Mouse (Mus musculus) heart, embryonic 12.5 days (tissue): ENCODE data around the gene Dlec1. TPM values are rescaled to one million over a fixed set of nuclear protein-coding genes. Genes with fewer than 3 reads are reported as not detected.

Experiments used
- ATAC-seq: fragments of 200-750 bp; cut with Nextera tagmentation; 2 replicates; pipeline ENCODE4 v1.8.0; 2017; ENCODE audit warnings: moderate TSS enrichment, moderate library complexity; ENCODE audit not compliant: insufficient number of reproducible peaks, low FRiP score
- H3K27ac ChIP-seq: fragments of 300-500 bp; sonication (generic); 2 replicates; pipeline ENCODE4 v1.5.1; 2016; ENCODE audit warnings: mild to moderate bottlenecking, moderate library complexity; ENCODE audit not compliant: poor library complexity, severe bottlenecking
- H3K27me3 ChIP-seq: fragments of 300-500 bp; sonication (generic); replicated peaks from 2 replicates; pipeline ENCODE4 v1.6.1; 2016; ENCODE audit warnings: mild to moderate bottlenecking, moderate library complexity
- H3K36me3 ChIP-seq: fragments of 300-500 bp; sonication (generic); 2 replicates; pipeline ENCODE4 v1.6.1; 2016; ENCODE audit warnings: mild to moderate bottlenecking, moderate library complexity
- H3K4me1 ChIP-seq: fragments of 300-500 bp; sonication (generic); replicated peaks from 2 replicates; pipeline ENCODE4 v1.6.1; 2016; ENCODE audit warnings: mild to moderate bottlenecking
- H3K4me2 ChIP-seq: fragments of 300-500 bp; sonication (generic); 2 replicates; pipeline ENCODE4 v1.6.1; 2016; ENCODE audit warnings: mild to moderate bottlenecking, moderate library complexity
- H3K4me3 ChIP-seq: fragments of 300-500 bp; sonication (generic); 2 replicates; pipeline ENCODE4 v1.5.1; 2016; ENCODE audit warnings: mild to moderate bottlenecking
- H3K9ac ChIP-seq: fragments of 300-500 bp; sonication (generic); 2 replicates; pipeline ENCODE4 v1.6.1; 2016; ENCODE audit warnings: mild to moderate bottlenecking, moderate library complexity
- H3K9me3 ChIP-seq: fragments of 300-500 bp; sonication (generic); replicated peaks from 2 replicates; pipeline ENCODE4 v1.6.1; 2016; ENCODE audit warnings: mild to moderate bottlenecking, moderate library complexity
- WGBS: fragments of 180-500 bp; shearing (Covaris S2); methylation state at CpG from one replicate; pipeline ENCODE4 v1.1.7; 2016; 5-methylcytosine and 5-hydroxymethylcytosine counted together
- polyA plus RNA-seq: library from polyadenylated mRNA; unstranded; fragments of >200 nt; fragmentation: Nextera tagmentation; extraction: Ambion mirVana; gene quantifications from 2 replicates; pipeline ENCODE4 v1.2.1, GENCODE M21; 2016

Gene Dlec1
- polyA plus RNA-seq, 1 experiment from 2014 or later = 0.49 TPM

GRCm38 (mm10) chr9:119110640-119111039 is 8.4 kb downstream of the Dlec1 start:
- H3K9ac ChIP-seq = no peak overlapping the region
- H3K4me1 ChIP-seq = 0 out of 2 replicates have a peak, but pooled peaks cover 2% of the 10 kb centered on the region
- no peak for ATAC-seq
- no peak overlapping the region for H3K27ac ChIP-seq
- WGBS = 63% methylated on average over 3 of the region's 3 CpGs
- no peak overlapping the region for H3K4me3 ChIP-seq
- no peaks in the 10 kb centered on the region for H3K27me3 ChIP-seq
- no peaks in the 10 kb centered on the region for H3K36me3 ChIP-seq
- H3K9me3 ChIP-seq = no peaks in the 10 kb centered on the region
- no peak overlapping the region for H3K4me2 ChIP-seq

DNA sequence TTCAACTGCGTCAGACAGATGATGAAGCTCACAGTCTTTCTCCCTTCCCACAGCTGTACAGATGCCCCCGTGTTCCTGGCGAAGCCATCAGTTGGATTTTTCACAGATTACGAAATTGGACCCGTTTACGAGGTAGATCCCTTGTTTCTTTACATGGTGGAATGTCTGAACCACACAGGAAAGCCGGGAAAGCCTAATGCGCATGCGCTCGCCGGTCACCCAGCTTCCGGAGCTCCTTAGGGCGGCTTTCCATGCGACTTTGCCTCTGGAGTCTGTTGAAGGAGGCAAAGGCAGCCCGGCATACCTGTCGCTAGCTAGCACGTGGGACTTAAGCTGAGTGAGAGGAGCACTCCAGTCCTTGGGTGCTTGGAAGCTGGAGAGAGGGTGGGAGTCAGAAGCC is 12.6 kb downstream of the Dlec1 start:
- no peaks in the 10 kb centered on the region for H3K9me3 ChIP-seq
- H3K27me3 ChIP-seq = no peaks in the 10 kb centered on the region
- H3K36me3 ChIP-seq = no peaks in the 10 kb centered on the region
- H3K4me3 ChIP-seq = no peak overlapping the region
- no peak overlapping the region for H3K4me2 ChIP-seq
- 75% methylated on average over 17 of the region's 17 CpGs for WGBS
- H3K27ac ChIP-seq = no peak overlapping the region
- no peak for ATAC-seq
- H3K4me1 ChIP-seq = no peaks in the 10 kb centered on the region
- H3K9ac ChIP-seq = no peak overlapping the region

GRCm38 (mm10) chr9:119119409-119120167 is 17.3 kb downstream of the Dlec1 start:
- Histone ChIP-seq H3K36me3 (no peaks in the 10 kb centered on the region), H3K4me1 (no peaks in the 10 kb centered on the region), H3K4me3 (no peak overlapping the region), H3K27me3 (no peaks in the 10 kb centered on the region), H3K9me3 (no peaks in the 10 kb centered on the region), H3K27ac (no peak overlapping the region), H3K9ac (no peak overlapping the region), H3K4me2 (no peak overlapping the region)
- no peak for ATAC-seq
- 88% methylated on average over 19 of the region's 19 CpGs for WGBS

- H3K27me3 ChIP-seq = no peaks in the 10 kb centered on the region
- WGBS = 66% methylated on average over 3 of the region's 3 CpGs
Measured at GRCm38 (mm10) chr9:119120168-119120560, 17.9 kb downstream of the Dlec1 start.

DNA sequence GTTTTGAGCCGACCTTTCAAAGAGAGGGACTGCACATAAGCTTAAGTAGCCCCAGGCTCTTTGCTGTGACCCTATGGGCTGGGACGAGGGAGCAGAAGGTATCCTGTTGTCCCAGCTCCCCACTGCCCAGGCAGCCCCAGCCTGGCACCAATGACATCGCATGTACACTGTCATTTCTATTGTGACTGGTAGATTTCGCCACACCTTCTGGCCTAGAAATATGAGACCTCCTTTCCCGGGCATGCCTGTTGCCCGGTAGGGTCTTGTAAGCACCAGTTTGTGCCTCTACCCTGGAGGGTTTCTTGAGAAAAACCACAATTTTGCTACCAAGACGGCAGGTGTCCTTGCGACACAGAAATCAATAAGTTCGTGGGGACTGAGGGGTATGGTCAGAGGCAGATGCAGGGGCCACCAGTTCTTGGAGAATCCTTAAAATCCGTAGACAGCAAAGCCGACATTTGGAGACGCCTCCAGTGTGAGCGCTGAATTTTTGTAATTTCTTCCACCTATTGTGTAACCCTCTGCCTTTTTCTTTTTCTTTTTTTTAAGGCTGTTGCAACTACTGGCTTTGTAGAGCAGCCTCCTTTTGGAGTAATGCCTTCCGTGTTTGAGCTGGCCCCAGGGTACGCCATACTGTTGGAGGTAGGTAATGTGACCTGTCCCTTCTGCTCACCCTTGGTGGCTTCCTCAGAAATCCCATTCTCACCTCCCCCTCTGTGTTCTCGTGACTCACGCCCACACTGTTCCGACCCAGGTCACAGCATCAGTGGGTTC is 20.5 kb downstream of the Dlec1 start:
- H3K4me2 ChIP-seq = no peak overlapping the region
- H3K9me3 ChIP-seq = no peaks in the 10 kb centered on the region
- no peaks in the 10 kb centered on the region for H3K4me1 ChIP-seq
- H3K9ac ChIP-seq = no peak overlapping the region
- no peak overlapping the region for H3K4me3 ChIP-seq
- WGBS = 80% methylated on average over 18 of the region's 18 CpGs
- H3K27me3 ChIP-seq = no peaks in the 10 kb centered on the region
- no peak for ATAC-seq
- H3K36me3 ChIP-seq = no peaks in the 10 kb centered on the region
- no peak overlapping the region for H3K27ac ChIP-seq

More at GRCm38 (mm10) chr9:119120168-119120560, 17.9 kb downstream of the Dlec1 start:
- Histone ChIP-seq H3K36me3 (no peaks in the 10 kb centered on the region), H3K4me3 (no peak overlapping the region), H3K4me2 (no peak overlapping the region), H3K27ac (no peak overlapping the region), H3K9ac (no peak overlapping the region), H3K9me3 (no peaks in the 10 kb centered on the region), H3K4me1 (no peaks in the 10 kb centered on the region)
- no peak for ATAC-seq

- Histone ChIP-seq H3K27ac (no peak overlapping the region), H3K9me3 (no peaks in the 10 kb centered on the region), H3K36me3 (no peaks in the 10 kb centered on the region), H3K4me2 (no peak overlapping the region), H3K4me3 (no peak overlapping the region), H3K4me1 (no peaks in the 10 kb centered on the region), H3K27me3 (peaks cover 3% of the 10 kb centered on the region; the same call in 1 of the 2 replicates), H3K9ac (no peak overlapping the region)
- no peak for ATAC-seq
- 78% methylated on average over 12 of the region's 12 CpGs for WGBS
Measured at GRCm38 (mm10) chr9:119128436-119129181, 26.3 kb downstream of the Dlec1 start.

- 56% methylated on average over 5 of the region's 5 CpGs for WGBS
- ATAC-seq = no peak
- no peaks in the 10 kb centered on the region for H3K9me3 ChIP-seq
Measured at GRCm38 (mm10) chr9:119130692-119131091, 28.4 kb downstream of the Dlec1 start.

DNA sequence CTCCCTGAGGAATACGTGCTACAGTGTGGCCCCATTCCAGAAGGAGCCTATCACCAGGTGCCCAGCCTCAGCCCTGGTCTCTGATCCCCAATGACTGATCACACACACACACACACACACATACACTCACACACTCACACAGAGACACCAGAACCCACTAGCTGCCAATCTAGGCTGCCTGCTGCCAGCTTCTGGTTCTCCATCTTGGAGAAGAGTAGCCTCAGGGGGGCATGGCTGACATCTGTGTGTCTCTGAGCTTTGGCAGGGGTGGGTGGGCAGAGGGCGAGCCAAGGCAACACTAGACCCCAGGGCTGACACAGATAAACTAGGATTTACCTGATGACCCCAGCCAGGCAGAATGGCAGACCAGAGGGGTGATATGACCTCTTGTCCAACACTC is 36.6 kb downstream of the Dlec1 start:
- H3K4me3 ChIP-seq = no peak overlapping the region
- H3K4me1 ChIP-seq = 0 out of 2 replicates have a peak, but pooled peaks cover 3% of the 10 kb centered on the region
- 0 out of 2 replicates have a peak, but pooled peaks cover 4% of the 10 kb centered on the region for H3K27me3 ChIP-seq
- no peak for ATAC-seq
- no peak overlapping the region for H3K4me2 ChIP-seq
- H3K27ac ChIP-seq = no peak overlapping the region
- H3K36me3 ChIP-seq = no peaks in the 10 kb centered on the region
- 74% methylated on average over 2 of the region's 2 CpGs for WGBS
- H3K9ac ChIP-seq = no peak overlapping the region
- no peaks in the 10 kb centered on the region for H3K9me3 ChIP-seq

More at GRCm38 (mm10) chr9:119130692-119131091, 28.4 kb downstream of the Dlec1 start:
- Histone ChIP-seq H3K4me2 (no peak overlapping the region), H3K27me3 (peaks cover 3% of the 10 kb centered on the region; the same call in 1 of the 2 replicates), H3K27ac (no peak overlapping the region), H3K36me3 (no peaks in the 10 kb centered on the region), H3K4me3 (no peak overlapping the region), H3K9ac (no peak overlapping the region), H3K4me1 (no peaks in the 10 kb centered on the region)

GRCm38 (mm10) chr9:119142066-119142465 is 39.8 kb downstream of the Dlec1 start:
- no peak for ATAC-seq
- 0 out of 2 replicates have a peak, but pooled peaks cover 5% of the 10 kb centered on the region for H3K27me3 ChIP-seq
- no peak overlapping the region for H3K4me2 ChIP-seq
- no peaks in the 10 kb centered on the region for H3K9me3 ChIP-seq
- no peak overlapping the region for H3K4me3 ChIP-seq
- H3K9ac ChIP-seq = no peak overlapping the region
- no peak overlapping the region for H3K27ac ChIP-seq
- 0 out of 2 replicates have a peak, but pooled peaks cover 3% of the 10 kb centered on the region for H3K4me1 ChIP-seq
- H3K36me3 ChIP-seq = no peaks in the 10 kb centered on the region
- WGBS = 59% methylated on average over 5 of the region's 5 CpGs

DNA sequence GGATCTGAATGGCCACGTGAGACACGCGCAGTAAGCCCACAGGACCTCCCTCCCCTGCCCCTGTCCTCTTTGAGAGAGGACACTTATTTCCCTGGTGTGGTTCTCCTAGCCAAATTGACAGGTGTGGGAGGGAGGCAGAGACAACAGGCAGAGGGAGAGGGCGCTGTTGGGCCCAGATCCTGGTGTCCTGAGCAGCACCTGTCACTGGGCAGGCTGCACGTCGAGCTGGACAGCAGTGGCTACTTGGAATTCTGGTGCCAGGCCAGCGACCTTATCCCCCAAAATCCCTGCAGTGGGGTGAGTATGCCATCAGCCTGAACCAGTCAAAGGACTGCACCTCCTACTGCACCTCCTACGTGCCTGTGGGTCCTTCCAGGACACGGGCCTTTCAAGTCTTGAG is 41.1 kb downstream of the Dlec1 start:
- H3K9me3 ChIP-seq = no peaks in the 10 kb centered on the region
- no peak overlapping the region for H3K4me3 ChIP-seq
- 75% methylated on average over 9 of the region's 9 CpGs for WGBS
- H3K4me2 ChIP-seq = no peak overlapping the region
- no peak for ATAC-seq
- H3K9ac ChIP-seq = no peak overlapping the region
- 0 out of 2 replicates have a peak, but pooled peaks cover 3% of the 10 kb centered on the region for H3K27me3 ChIP-seq
- H3K27ac ChIP-seq = no peak overlapping the region
- no peaks in the 10 kb centered on the region for H3K36me3 ChIP-seq
- H3K4me1 ChIP-seq = 0 out of 2 replicates have a peak, but pooled peaks cover 3% of the 10 kb centered on the region

- no peaks in the 10 kb centered on the region for H3K9me3 ChIP-seq
- 0 out of 2 replicates have a peak, but pooled peaks cover under 1% of the 10 kb centered on the region for H3K4me1 ChIP-seq
- no peak overlapping the region for H3K9ac ChIP-seq
- 86% methylated on average over 8 of the region's 8 CpGs for WGBS
- H3K27me3 ChIP-seq = 0 out of 2 replicates have a peak, but pooled peaks cover 3% of the 10 kb centered on the region
- H3K27ac ChIP-seq = no peak overlapping the region
- no peak overlapping the region for H3K4me3 ChIP-seq
- no peak overlapping the region for H3K4me2 ChIP-seq
- H3K36me3 ChIP-seq = no peaks in the 10 kb centered on the region
- no peak for ATAC-seq
Measured at GRCm38 (mm10) chr9:119144696-119145095, 42.4 kb downstream of the Dlec1 start.
